Mouse (Mus musculus) adrenal gland, postnatal 36 days (tissue): ENCODE data around the gene Trem3. TPM values are rescaled to one million over a fixed set of nuclear protein-coding genes. Genes with fewer than 3 reads are reported as not detected.

Source experiments
- DNase-seq, 2 experiments: peaks; one replicate each; pipeline ENCODE4 v3.0.0; 2021; ENCODE audit warnings: mixed read lengths in 1 of 2
- total RNA-seq, 2 experiments: library from RNA; stranded (reverse); gene quantifications; 2 replicates each; pipeline ENCODE4 v1.2.3; 2021

Trem3 gene
- total RNA-seq, 2 experiments from 2014 or later = not detected

DNA sequence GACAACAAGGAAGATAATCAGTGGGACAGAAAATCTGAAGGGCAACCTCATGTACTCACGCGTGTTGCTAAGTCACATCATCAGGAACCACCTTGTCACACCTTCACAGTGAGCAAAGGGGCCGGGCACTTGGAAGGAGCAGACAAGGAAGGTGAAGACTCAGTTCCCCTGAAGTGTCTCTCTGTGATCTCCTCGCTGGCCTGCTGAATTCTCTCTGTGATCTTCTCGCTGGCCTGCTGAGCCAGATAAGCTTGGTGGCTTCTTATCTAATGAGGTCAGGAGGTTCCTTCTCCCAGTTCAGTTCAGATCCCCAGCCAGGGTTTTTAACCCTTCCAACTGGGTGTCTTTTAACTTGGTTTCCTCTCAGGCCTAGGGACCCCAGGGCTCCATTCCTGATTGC is 24.6 kb downstream of the Trem3 start:
- no peak for DNase-seq

DNA sequence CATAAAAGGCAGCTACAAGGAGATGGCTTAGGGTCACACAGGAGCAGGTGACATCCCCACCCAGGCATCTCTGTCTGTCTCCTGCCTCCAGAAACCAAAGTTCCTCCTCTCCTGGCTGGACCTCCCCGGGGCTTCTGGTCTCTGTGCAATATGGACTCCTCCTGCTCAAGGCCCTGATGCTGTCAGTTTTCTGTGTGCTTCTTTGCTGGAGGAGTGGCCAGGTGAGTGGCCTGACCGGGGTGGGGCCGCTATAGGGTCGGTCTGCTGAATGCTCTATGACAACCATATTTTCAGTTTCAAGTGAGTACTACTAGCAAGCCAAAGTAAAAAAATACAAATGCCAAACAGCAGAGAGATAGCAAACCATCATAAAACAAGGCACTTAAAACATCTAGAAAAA is 25.0 kb downstream of the Trem3 start:
- DNase-seq = no peak

DNA sequence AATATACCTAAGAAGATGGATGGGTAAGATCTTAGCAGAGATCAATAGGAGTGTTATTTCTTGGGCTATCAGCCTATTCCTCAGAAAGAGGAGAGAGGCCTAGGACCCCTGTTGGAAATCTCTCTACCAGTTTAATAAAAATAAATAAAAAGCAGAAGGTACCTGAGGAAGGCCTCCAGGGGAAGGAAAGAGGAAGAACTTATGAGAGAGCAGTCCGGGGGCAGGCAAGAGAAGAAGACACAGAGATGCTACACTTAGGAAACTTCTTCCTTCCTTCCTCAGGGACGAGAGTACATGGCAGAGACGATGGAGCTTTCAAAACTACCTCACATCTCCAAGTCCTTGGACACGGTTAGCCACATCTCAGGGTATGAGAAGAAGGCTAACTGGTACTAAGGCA is 26.5 kb downstream of the Trem3 start:
- DNase-seq = no peak

DNA sequence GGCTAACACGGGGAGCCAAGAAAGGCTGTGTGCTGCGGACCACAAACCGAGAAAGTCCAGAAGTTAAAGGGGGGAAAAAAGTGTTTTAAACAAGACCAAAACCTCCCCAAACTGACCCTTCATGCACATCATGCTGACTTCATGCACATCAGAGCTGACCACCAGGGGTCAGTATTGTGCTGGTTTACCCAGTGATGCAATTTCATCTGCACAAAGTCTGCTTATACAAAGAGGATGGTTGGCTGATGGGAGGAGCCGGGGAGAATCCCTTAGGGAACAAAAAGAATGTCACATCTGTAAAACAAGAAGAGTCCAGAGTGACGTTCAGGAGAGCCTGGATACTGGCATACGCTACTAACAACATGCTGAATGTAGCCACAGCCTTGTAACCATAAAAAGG is 27.3 kb downstream of the Trem3 start:
- DNase-seq = peak; percentile 73 to 83

DNA sequence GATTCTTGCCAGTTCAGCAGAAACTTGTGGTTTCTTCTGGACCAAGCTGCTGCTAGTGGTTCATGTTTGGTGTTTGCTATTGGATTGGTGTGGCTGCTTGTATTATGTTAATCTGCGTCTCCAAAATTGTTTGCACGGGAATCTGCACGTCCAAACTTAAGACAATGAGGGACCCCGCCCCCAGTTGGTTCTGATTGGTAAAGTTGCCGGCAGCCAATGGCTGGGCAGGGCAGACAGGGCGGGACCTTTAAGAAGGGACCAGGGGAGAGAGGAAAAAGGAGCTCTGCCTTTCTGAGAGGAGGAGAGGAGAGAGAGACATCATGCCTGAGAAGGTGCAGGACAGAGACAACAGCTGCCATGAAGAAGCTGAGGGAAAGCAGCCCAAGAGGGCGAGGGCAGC is 28.2 kb downstream of the Trem3 start:
- DNase-seq = no peak

DNA sequence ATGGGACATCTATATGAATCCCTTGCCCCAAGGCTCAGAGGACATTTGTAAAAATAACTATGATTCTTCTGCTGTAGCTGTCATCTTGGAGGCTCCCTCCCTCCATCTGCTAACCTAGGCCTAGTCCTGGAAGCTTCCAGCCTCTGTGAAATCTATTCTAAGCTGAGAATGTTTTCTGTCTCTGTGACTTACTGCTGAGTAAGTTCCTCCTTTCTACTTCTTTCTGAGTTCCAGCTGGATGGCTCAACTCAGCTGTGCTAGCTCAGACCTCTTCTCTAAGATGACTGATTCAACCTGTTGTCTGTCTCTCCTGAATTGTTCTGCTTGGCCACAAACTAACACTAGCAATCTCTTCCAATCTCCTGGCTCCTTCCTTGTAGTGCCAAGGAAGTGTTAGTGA is 30.8 kb downstream of the Trem3 start:
- no peak for DNase-seq

DNA sequence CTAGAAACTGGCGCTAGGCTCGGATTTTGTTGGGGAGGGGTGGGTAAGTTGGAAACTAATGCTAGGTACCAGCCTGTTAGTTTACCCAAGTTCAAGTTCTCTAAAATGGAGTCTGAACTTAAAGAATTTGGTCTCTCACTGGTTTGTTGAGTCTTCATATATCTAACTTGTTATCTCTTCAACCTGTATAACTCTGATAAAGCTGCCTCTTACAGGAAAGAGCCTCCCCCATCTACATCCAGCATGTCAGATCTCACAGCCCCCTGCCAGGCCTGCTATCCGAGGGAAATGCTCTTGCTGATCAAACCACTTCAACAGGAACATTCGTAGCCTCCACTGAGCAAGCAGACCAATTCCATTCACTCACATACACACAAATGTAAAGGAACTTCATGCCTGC is 31.4 kb downstream of the Trem3 start:
- DNase-seq = no peak

DNA sequence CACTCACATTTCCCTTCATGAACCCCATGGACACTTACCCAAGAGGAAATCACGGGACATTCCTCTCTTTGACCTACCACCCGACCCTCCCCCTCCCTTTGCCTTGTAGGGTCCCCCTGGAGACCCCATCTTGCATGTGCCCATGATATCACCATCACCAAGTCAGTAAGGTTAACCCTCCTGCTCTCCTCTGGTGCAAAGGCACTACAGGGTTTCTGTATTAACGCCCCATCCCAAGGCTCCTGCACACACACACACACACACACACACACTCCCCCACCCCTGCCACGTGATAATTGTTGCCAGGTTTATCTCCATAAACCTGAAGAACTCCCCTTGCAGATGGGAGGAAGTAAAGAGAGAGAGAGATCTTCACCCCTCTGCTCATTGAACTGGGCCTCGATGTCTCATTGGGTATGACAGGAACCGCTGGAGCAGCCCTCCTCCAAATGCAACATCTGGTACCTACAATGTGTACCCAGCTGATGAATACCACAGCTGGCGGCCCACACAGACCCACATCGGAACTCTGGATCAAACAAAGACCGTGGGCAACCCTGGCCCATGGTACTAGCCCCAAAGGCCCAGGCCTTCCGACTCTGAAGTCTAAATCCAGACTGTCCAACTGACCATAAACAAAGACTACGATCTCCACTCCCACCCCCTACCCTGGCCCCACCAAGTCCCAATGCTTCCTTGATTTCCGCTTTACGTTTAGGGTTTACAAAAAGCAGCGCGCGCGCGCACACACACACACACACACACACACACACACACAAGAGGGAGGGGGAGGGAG is 33.6 kb downstream of the Trem3 start:
- no peak for DNase-seq

DNA sequence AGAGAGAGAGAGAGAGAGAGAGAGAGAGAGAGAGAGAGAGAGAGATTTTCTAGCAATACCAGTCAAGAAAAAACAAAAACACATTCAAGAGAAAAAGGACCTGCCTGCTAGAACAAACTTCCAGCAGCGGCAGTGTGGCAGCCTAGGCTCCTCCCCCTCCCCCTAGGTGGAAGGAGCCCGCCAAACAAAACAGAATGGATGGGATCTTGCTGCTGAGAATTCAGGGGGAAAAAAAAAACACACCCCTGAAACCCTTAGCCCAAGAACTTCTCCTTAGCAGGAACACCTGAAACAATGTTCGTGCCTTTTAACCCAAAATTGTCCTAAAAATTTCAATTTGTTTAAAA is 34.1 kb downstream of the Trem3 start:
- no peak for DNase-seq

DNA sequence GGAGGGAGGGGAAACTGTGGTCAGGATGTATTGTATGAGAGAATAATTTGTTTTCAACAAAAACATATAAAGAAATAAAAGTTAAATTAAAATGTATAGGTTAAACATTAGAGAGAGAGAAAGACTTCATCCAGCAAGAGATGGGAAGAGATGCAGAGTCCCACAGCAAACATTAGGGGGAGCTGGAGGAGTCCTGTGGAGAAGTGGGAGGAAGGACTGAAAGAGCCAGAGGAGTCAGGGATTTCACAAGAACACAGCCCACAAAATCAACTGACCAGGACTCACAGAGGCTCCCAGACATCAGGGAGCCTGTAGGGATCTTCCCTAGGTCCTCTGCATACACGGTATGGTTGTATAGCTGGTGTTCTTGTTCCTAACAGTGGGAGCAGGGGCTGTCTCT is 39.2 kb downstream of the Trem3 start:
- no peak for DNase-seq

DNA sequence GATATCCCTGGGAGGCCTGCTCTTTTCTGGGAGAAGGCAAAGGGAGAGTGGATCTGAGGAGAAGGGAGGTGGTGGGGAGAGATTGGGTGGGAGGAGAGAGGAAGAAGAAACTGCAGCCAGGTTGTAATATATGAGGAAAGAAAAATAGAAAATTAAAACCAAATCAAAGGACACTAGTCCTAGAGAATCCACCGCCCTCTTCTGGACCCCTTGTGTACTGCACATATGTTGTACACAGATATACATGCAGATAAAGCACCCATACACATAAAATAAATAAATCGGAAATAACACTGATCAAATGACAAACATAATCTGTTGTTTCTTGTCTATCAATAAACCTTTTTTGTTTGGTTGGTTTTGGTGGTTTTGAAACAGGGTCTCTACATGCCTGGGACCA is 39.7 kb downstream of the Trem3 start:
- DNase-seq = no peak

DNA sequence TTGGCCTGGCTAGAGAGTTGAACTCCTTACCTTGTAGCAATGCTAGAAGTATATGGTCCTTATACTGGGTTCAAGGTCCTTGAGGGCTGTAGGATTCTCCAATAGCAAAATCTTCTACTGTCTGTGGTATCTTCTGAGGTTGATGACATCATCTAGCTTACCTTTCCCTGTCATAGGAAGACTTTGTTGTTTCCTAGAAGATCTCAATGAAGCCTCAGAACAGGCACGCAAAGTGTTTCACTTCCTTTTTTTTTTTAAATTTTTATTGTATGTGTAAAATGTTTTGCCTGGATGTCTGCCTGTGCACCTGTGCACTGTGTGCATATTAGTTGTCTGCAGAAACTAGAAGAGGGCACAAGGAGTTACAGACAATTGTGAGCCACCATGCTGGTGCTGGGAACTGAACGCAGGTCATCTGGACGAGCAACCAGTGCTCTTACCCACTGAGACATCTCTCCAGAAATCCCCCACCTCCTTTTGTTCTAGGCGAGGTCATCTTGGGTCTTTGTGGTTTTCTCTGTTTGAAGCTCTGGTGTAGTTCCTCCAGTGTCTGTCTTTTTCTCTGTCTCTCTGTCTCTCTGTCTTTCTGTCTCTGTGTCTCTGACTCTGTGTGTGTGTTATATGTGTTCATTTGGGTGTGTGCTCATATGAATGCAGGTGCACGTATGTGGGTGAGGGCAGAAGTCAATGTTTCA is 46.1 kb downstream of the Trem3 start:
- DNase-seq = no peak

DNA sequence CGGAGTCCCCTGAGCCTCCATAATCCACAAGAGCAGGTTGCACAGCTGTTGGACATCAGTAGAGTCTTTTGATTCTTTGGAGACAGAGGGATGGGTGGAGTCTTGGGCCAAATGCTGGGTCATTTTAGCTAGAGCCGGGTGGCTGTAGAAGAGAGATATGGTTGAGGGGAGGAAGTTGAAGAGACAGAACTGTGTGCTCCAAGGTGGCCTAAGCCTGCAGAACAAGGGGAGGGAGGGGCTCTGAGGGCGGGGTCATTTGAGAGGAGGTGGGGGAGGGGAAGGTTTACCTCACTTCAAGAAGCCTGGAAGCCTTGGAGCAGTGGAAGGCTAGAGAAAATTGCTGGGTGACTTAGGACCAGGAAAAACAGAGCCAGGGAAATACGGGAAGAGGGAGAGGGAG is 51.6 kb downstream of the Trem3 start, which contains the start of gene Treml2:
Gene Treml2 (plus strand): TSS at position 296 of the 400 bp plus-strand sequence.
- no peak for DNase-seq

DNA sequence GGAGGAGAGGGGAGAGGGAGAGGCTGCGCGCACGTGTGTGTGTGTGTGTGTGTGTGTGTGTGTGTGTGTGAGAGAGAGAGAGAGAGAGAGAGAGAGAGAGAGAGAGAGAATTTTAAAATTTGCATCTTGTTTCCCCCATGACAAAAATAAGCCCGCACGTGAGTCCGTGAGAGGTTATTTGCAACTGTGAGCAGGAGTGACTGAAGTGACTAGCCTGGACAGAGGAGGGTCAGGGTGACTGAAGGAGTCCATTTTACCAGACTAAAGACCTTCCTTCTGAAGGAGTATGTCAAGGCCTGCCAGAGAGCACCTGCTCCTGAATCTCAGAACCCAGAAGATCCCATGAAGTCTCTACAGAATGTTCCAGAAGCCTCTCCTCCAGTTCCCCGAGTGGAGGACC is 52.2 kb downstream of the Trem3 start:
- DNase-seq = no peak

DNA sequence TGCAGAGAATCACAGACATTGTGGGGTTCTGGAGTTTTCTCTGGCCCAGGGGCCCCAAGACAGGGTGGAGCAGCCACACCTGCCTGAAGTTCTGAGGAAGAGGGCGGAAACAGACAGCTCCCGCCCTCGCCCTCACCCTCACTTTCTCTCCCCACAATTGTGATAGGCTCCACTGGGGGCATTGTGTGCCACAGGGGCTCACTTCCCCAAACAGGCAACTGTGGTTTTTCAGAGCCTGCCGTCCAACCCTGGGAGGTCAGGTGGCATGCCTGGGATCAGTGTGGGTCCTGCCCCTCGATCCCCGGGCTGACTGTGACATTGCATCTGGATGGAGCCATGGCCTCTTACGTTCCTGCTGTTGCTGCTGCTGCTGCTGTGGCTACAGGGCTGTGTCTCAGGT is 52.6 kb downstream of the Trem3 start:
- no peak for DNase-seq

DNA sequence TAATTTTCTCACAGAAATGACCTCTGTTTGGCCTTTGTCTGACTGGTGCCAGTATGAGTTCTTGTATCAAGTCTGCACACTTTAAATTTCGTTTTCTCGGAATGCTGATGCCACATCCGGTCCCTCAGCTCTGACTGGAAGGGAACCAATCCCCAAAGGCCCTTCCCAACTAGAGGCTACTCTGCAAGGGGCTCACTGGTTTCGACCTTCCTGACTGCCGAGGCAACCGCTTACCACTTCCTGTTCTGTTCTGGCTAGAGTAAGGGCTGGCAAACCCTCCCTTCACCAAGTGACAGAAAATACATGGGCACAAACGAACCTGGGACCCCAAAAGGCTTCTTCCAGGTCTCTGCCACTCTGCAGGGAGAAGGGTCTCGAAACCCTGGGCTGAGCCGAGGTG is 53.3 kb downstream of the Trem3 start:
- DNase-seq = no peak

DNA sequence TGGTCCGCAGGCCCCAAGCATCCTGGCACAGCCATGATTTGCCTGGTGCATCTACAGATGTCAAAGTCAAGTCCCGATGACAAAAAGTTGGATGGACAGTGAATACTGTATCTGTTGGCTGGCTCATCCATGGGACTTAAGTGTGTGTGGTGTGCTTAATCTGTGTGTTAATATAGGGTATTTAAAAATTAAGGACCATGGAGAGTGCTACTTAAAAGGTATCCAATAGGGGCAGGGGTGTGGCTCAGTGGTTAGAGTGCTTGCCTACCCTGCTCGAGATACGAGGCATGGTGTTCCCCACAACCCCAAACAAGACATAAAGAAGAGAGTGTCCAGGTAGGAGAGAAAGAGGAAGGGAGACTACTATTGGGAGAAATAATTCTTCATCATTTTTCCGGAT is 54.2 kb downstream of the Trem3 start:
- DNase-seq = no peak

Other genes with a start within 250 kb of the Trem3 start
- not detected for gene 1700122O11Rik, start 209.5 kb upstream of the Trem3 start, total RNA-seq
- not detected for gene 1700067P10Rik, start 158.5 kb upstream of the Trem3 start, total RNA-seq
- gene 9830107B12Rik, start 101.5 kb upstream of the Trem3 start, total RNA-seq = not detected
- not detected for gene A530064D06Rik, start 80.5 kb upstream of the Trem3 start, total RNA-seq
- gene Trem1, start 15.0 kb upstream of the Trem3 start, total RNA-seq = under 1 TPM; 0.10 to 0.17 TPM
- 1 to 10 TPM in 1 of 2 experiments, under 1 TPM in 1; 0.36 to 1.5 TPM for gene Treml4, start 16.5 kb downstream of the Trem3 start, total RNA-seq
- under 1 TPM; 0.23 to 0.46 TPM for gene Treml2, start 51.7 kb downstream of the Trem3 start, total RNA-seq
- under 1 TPM; 0.13 to 0.23 TPM for gene B430306N03Rik, start 68.4 kb downstream of the Trem3 start, total RNA-seq
- gene Trem2, start 98.6 kb downstream of the Trem3 start, total RNA-seq = 1 to 10 TPM; 2.7 to 6.0 TPM
- under 1 TPM in 1 of 2 experiments, not detected in 1; 0.33 TPM for gene Treml1, start 112.1 kb downstream of the Trem3 start, total RNA-seq
- gene Nfya, start 162.1 kb downstream of the Trem3 start, total RNA-seq = 10 to 100 TPM; 31.0 to 39.9 TPM
- 10 to 100 TPM; 14.0 to 23.8 TPM for gene Oard1, start 162.2 kb downstream of the Trem3 start, total RNA-seq
- gene Apobec2, start 185.2 kb downstream of the Trem3 start, total RNA-seq = 1 to 10 TPM; 1.3 to 1.9 TPM
- gene Tspo2, start 203.7 kb downstream of the Trem3 start, total RNA-seq = not detected
- not detected for gene Unc5cl, start 207.1 kb downstream of the Trem3 start, total RNA-seq